Mouse (Mus musculus): ENCODE measurements around the gene Zfp12.

- TF ChIP-seq CTCF (IDR thresholded peaks at IDR 0.05 in 2 of 3, conservative IDR thresholded peaks at IDR 0.05 in 1 of 3; ENCODE audit: control insufficient read depth in 1 of 3, insufficient read depth in 1 of 3, low read depth in 2 of 3, low read length in 3 of 3, poor library complexity in 1 of 3, severe bottlenecking in 1 of 3): no peak
- no peak for TF ChIP-seq GATA1 (IDR thresholded peaks at IDR 0.05; ENCODE audit: low read depth, low read length)
- no peak for TF ChIP-seq EP300 (IDR thresholded peaks at IDR 0.05; ENCODE audit: low read depth in 1 of 2, low read length in 2 of 2)
- TF ChIP-seq ZMIZ1 (IDR thresholded peaks at IDR 0.05; ENCODE audit: low read depth, low read length): no peak
- TF ChIP-seq RAD21 (IDR thresholded peaks at IDR 0.05; ENCODE audit: low read depth, low read length): no peak
- TF ChIP-seq POLR2A (IDR thresholded peaks at IDR 0.05; ENCODE audit: control insufficient read depth in 1 of 2, insufficient read depth in 1 of 2, low read depth in 1 of 2, low read length in 2 of 2, poor library complexity in 1 of 2): no peak
- TF ChIP-seq MXI1 (IDR thresholded peaks at IDR 0.05; ENCODE audit: low read depth, low read length): no peak
- no peak for TF ChIP-seq ETS1 (IDR thresholded peaks at IDR 0.05; ENCODE audit: low read depth, low read length)
- TF ChIP-seq TBP (IDR thresholded peaks at IDR 0.05; ENCODE audit: low read depth, low read length): no peak
These were observed 42.2 kb upstream of the Zfp12 start for GRCm38 (mm10) chr5:143192806-143193205.
